Mouse (Mus musculus) small intestine, adult 2 months (tissue): ENCODE measurements around the gene Angptl8.

Experiments
- CTCF ChIP-seq: fragments of 200-500 bp; IDR thresholded peaks from 2 replicates; pipeline ENCODE4 v1.5.1; 2012; ENCODE audit warnings: low read depth, mild to moderate bottlenecking, control low read depth, inconsistent platforms, low read length, moderate library complexity, mixed read lengths; ENCODE audit not compliant: insufficient replicate concordance, insufficient read length; ENCODE audit errors: extremely low read depth
- POLR2A ChIP-seq: fragments of 200-500 bp; IDR thresholded peaks from 2 replicates; pipeline ENCODE4 v1.6.1; 2012; ENCODE audit warnings: low read depth, mild to moderate bottlenecking, control low read depth, inconsistent platforms, low read length, moderate library complexity

- TF ChIP-seq CTCF (no peak), POLR2A (no peak)
Observed at GRCm38 (mm10) chr9:21872204-21872603, 36.9 kb downstream of the Angptl8 start.
